ENCODE assay signal across 36 mouse cellular contexts in the genomic region with DNA sequence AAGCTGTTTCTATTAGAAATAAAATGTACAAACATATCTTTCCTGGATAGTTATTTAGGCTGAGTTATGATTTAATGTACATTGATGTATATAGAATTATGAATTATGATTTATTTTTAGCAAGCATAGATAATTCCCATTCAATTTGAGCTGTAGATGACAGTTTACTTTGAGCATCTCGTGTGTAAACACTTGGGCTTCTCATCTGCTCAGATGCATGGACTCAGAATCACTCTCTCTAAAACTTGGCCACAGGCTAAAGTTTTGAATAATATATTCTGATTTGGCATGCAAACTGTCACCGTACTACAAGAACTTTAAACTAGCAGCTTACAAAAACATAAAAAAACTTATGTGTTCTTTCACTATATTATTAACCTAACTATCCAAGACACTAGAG.
"Had no signal": no experiment of that assay in that cellular context is flagged by ENCODE, and none has a peak within 500 bp of the region (broad histone marks: within the 10 kb centered on the region; RNA-seq: fewer than 3 reads in every experiment).

No protein-coding gene starts in this region.

- H3K27me3 ChIP-seq: heart, embryonic 12.5 days; heart, embryonic 13.5 days; heart, embryonic 15.5 days; hindbrain, embryonic 12.5 days; hindbrain, embryonic 13.5 days; hindbrain, embryonic 15.5 days; intestine, embryonic 15.5 days; kidney, embryonic 15.5 days had no signal

- H3K9ac ChIP-seq: heart, embryonic 12.5 days; heart, embryonic 13.5 days; heart, embryonic 15.5 days; hindbrain, embryonic 12.5 days; hindbrain, embryonic 13.5 days; hindbrain, embryonic 14.5 days; hindbrain, embryonic 15.5 days; intestine, embryonic 15.5 days; kidney, embryonic 15.5 days had no signal

- DNase-seq: heart, adult 18-20 months; heart, adult 2 months; heart, postnatal 10 days; heart, postnatal 14 days; heart, postnatal 36 days; heart, postnatal 4 days; kidney, adult 11 months; kidney, adult 18-20 months; kidney, adult 2 months; kidney, adult 8-10 months; kidney, adult 9 months; kidney, postnatal 10 days; kidney, postnatal 14 days; kidney, postnatal 25 days; kidney, postnatal 36 days; kidney, postnatal 4 days; layer of hippocampus, adult 9-11 months had no signal

- ATAC-seq: hindbrain, embryonic 16.5 days; hindbrain, postnatal 0 days; inflammation-experienced regulatory T-cells, adult 6 months; intestine, embryonic 15.5 days; intestine, embryonic 16.5 days; intestine, postnatal 0 days had no signal

- H3K9me3 ChIP-seq: heart, embryonic 10.5 days; heart, embryonic 12.5 days; hindbrain, embryonic 10.5 days; hindbrain, embryonic 12.5 days; hindbrain, embryonic 15.5 days; intestine, embryonic 15.5 days had no signal

- H3K4me1 ChIP-seq: heart, embryonic 10.5 days; heart, embryonic 12.5 days; heart, embryonic 13.5 days; heart, embryonic 15.5 days; hindbrain, embryonic 10.5 days; hindbrain, embryonic 12.5 days; hindbrain, embryonic 13.5 days; hindbrain, embryonic 15.5 days; intestine, embryonic 15.5 days; kidney, embryonic 15.5 days had no signal

- H3K4me2 ChIP-seq: heart, embryonic 11.5 days; heart, embryonic 12.5 days; heart, embryonic 13.5 days; heart, embryonic 15.5 days; hindbrain, embryonic 12.5 days; hindbrain, embryonic 13.5 days; hindbrain, embryonic 14.5 days; hindbrain, embryonic 15.5 days; intestine, embryonic 15.5 days; kidney, embryonic 15.5 days had no signal

- H3K4me3 ChIP-seq: heart, adult 2 months; heart, embryonic 10.5 days; heart, embryonic 12.5 days; heart, embryonic 13.5 days; heart, embryonic 15.5 days; hindbrain, embryonic 10.5 days; hindbrain, embryonic 12.5 days; hindbrain, embryonic 13.5 days; hindbrain, embryonic 15.5 days; intestine, embryonic 15.5 days; kidney, embryonic 15.5 days; layer of hippocampus, adult 2 months had no signal

- H3K36me3 ChIP-seq: heart, embryonic 10.5 days; heart, embryonic 12.5 days; heart, embryonic 13.5 days; heart, embryonic 15.5 days; hindbrain, embryonic 10.5 days; hindbrain, embryonic 12.5 days; hindbrain, embryonic 13.5 days; hindbrain, embryonic 15.5 days; intestine, embryonic 15.5 days; kidney, embryonic 15.5 days had no signal

- H3K27ac ChIP-seq: heart, adult 2 months; heart, embryonic 10.5 days; heart, embryonic 13.5 days; heart, embryonic 15.5 days; hindbrain, embryonic 10.5 days; hindbrain, embryonic 12.5 days; hindbrain, embryonic 13.5 days; hindbrain, embryonic 14.5 days; hindbrain, embryonic 15.5 days; hindbrain, postnatal 0 days; intestine, embryonic 15.5 days; kidney, embryonic 15.5 days; kidney, postnatal 0 days; layer of hippocampus, adult 2 months had no signal
